Mouse (Mus musculus) subcutaneous adipose tissue, adult 2 months (tissue): ENCODE measurements around the gene Fam209. TPM values are rescaled to one million over a fixed set of nuclear protein-coding genes. Genes with fewer than 3 reads are reported as not detected.

ENCODE experiments used
- polyA plus RNA-seq: library from polyadenylated mRNA; depleted of rRNA; stranded (reverse); fragments of >200 nt; gene quantifications from 2 replicates; pipeline ENCODE4 v1.2.3, GENCODE M21; 2012; ENCODE audit warnings: low replicate concordance; rRNA removed

The Fam209 gene
- polyA plus RNA-seq: not detected in 2 replicates

DNA sequence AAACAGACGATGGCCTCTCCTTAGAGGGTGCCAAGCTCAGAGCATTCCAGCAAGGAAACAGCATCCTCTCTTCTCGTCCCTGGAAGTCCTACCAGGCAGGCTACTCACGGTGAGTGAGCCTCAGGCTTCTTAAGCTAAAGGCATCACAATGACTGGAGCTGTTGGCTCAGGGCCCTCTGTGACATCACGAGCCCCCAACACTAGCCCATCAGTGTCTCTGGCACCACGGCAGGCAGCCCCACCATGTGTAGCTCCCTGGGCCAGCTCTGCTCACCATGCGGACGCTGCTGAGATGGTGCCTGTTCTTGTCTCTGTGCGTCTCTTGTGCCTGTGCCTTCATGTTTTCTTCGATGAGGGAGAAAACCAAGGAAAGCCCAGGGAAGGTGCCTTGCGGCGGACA, at the start of gene Fam209:
TSS of gene Fam209 (plus strand) at position 203 of the 400 bp plus-strand sequence.

DNA sequence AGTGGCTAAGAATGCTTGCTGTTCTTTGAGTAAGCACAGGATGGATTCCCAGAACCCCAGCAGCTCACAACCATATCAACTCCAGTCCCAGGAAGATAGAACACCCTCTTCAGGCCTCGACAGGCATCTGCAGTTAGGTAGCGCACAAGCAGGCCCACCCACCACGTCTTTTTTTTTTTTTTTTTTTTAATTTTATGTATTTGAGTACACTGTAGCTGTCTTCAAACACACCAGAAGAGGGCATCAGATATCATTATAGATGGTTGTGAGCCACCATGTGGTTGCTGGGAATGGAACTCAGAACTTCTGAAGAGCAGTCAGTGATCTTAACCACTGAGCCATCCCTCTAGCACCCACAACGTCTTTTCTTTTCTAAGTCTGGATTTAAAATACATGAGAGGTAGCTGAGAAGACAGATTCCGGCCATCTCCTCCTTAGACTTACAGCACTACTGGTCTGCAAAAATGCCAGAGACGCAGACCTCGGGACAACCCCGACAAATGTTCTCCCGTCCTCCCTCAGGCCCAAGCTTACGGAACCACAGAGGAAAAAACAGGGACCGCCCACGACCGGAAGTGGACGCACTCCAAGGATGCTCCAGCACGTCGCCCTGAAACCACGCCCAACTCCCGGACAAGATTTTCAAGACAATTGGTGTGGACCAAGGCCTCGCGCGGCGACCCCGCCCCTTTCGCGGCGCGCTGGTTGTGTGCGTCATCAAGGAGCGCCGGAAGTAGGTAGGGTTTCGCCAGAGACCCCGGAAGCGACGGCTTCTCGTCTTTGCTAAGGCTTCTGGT, 32.3 kb upstream of the Fam209 start, which contains the start of gene Rtf2:
TSS of gene Rtf2 (plus strand) at position 714 of the 797 bp plus-strand sequence.

DNA sequence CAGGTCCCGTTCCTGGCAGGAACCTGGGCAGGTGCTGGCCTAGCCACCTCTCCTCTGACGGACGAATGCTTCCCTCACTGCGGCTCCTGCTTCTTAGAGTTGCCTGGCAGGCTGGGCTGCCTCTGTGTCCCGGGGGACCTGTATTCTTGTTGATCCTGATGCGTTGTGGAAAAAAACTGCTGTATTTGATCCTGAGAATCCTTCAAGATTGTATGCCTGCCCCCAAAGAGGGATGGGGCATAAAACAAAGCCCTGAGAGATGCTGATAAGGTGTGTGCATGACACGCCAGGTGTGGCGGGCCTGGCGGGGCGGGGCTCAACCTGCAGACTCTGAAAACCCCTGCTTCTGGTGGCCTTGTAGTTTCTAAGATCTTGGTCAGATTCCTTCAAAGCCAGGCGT, 13.8 kb upstream of the Fam209 start, which contains the start of gene Gcnt7:
TSS of gene Gcnt7 (minus strand) at position 101 of the 400 bp plus-strand sequence.

Other genes starting within 250 kb of the Fam209 start
- not detected in 2 replicates for gene Mc3r, start 224.0 kb upstream of the Fam209 start, polyA plus RNA-seq
- gene Fam210b, start 127.0 kb upstream of the Fam209 start, polyA plus RNA-seq: 12.8 and 13.9 TPM in 2 replicates
- gene Aurka, start 102.0 kb upstream of the Fam209 start, polyA plus RNA-seq: 2.2 and 10.3 TPM in 2 replicates
- 32.0 and 52.0 TPM in 2 replicates for gene Cstf1, start 101.8 kb upstream of the Fam209 start, polyA plus RNA-seq
- 1.4 and 1.6 TPM in 2 replicates for gene Cass4, start 78.7 kb upstream of the Fam209 start, polyA plus RNA-seq
- gene Rtf2, start 32.0 kb upstream of the Fam209 start, polyA plus RNA-seq: 63.8 and 100 TPM in 2 replicates
- gene Gcnt7, start 13.9 kb upstream of the Fam209 start, polyA plus RNA-seq: not detected in 2 replicates
- 0.95 TPM in 1 of 2 replicates, not detected in the other for gene Tfap2c, start 77.1 kb downstream of the Fam209 start, polyA plus RNA-seq